Mouse (Mus musculus) midbrain, embryonic 11.5 days (tissue): ENCODE measurements around the gene Phf21a. TPM values are rescaled to one million over a fixed set of nuclear protein-coding genes. Genes with fewer than 3 reads are reported as not detected.
"Not testable (repeated sequence)": the region's sequence is repeated elsewhere in the genome, so short reads cannot be mapped to it uniquely, and the experiment has no call there.

ENCODE experiments used
- ATAC-seq: fragments of 200-750 bp; cut with Nextera tagmentation; 2 replicates; pipeline ENCODE4 v1.8.0; 2017; ENCODE audit warnings: moderate TSS enrichment, moderate library complexity; ENCODE audit not compliant: low FRiP score
- DNase-seq: peaks from one replicate; pipeline ENCODE4 v3.0.0; 2015; ENCODE audit warnings: low spot score; ENCODE audit errors: missing footprints
- H3K27ac ChIP-seq: fragments of 300-500 bp; sonication (generic); 2 replicates; pipeline ENCODE4 v1.5.1; 2014; ENCODE audit warnings: low read depth, low read length
- H3K27me3 ChIP-seq: fragments of 300-500 bp; sonication (generic); 2 replicates; pipeline ENCODE4 v1.6.1; 2014; ENCODE audit warnings: mild to moderate bottlenecking, low read length, moderate library complexity, mixed read lengths; ENCODE audit not compliant: control insufficient read depth, insufficient read depth
- H3K36me3 ChIP-seq: fragments of 300-500 bp; sonication (generic); 2 replicates; pipeline ENCODE4 v1.6.1; 2014; ENCODE audit warnings: mild to moderate bottlenecking, low read length, moderate library complexity, mixed read lengths; ENCODE audit not compliant: control insufficient read depth, insufficient read depth
- H3K4me1 ChIP-seq: fragments of 300-500 bp; sonication (generic); 2 replicates; pipeline ENCODE4 v1.6.1; 2014; ENCODE audit warnings: low read length; ENCODE audit not compliant: control insufficient read depth, insufficient read depth
- H3K4me2 ChIP-seq: fragments of 300-500 bp; sonication (generic); 2 replicates; pipeline ENCODE4 v1.6.1; 2014; ENCODE audit warnings: mild to moderate bottlenecking, moderate library complexity
- H3K4me3 ChIP-seq: fragments of 300-500 bp; sonication (generic); 2 replicates; pipeline ENCODE4 v1.5.1; 2014; ENCODE audit warnings: low read depth, low read length
- H3K9ac ChIP-seq: fragments of 300-500 bp; sonication (generic); 2 replicates; pipeline ENCODE4 v1.6.1; 2014; ENCODE audit warnings: low read length
- H3K9me3 ChIP-seq: fragments of 300-500 bp; sonication (generic); 2 replicates; pipeline ENCODE4 v1.6.1; 2016; ENCODE audit warnings: low read length; ENCODE audit not compliant: control insufficient read depth
- WGBS: fragments of 180-500 bp; shearing (Covaris S2); extraction: QIAGEN DNeasy Blood & Tissue Kit; methylation state at CpG from one replicate; pipeline ENCODE4 v1.1.7; 2014; 5-methylcytosine and 5-hydroxymethylcytosine counted together
- polyA plus RNA-seq: library from polyadenylated mRNA; unstranded; fragments of >200 nt; fragmentation: Nextera tagmentation; extraction: Ambion mirVana; gene quantifications from 2 replicates; pipeline ENCODE4 v1.2.1, GENCODE M21; 2014

Gene Phf21a
- polyA plus RNA-seq, 1 experiment from 2014 or later: 34.4 TPM

GRCm38 (mm10) chr2:92391703-92392317 lies 298.9 kb downstream of the Phf21a start:
- Histone ChIP-seq H3K9me3 (no peaks in the 10 kb centered on the region), H3K27me3 (no peaks in the 10 kb centered on the region), H3K4me3 (peak overlapping the region; percentile 29), H3K4me2 (peak overlapping the region; percentile 46), H3K9ac (peak overlapping the region; percentile 61), H3K36me3 (peaks cover 6% of the 10 kb centered on the region), H3K27ac (peak overlapping the region; percentile 83), H3K4me1 (peaks cover 50% of the 10 kb centered on the region)
- DNase-seq: peak; percentile 88
- WGBS: 22% methylated on average over 11 of the region's 11 CpGs
- ATAC-seq: peak; percentile 1; the same call in 1 of the 2 replicates

DNA sequence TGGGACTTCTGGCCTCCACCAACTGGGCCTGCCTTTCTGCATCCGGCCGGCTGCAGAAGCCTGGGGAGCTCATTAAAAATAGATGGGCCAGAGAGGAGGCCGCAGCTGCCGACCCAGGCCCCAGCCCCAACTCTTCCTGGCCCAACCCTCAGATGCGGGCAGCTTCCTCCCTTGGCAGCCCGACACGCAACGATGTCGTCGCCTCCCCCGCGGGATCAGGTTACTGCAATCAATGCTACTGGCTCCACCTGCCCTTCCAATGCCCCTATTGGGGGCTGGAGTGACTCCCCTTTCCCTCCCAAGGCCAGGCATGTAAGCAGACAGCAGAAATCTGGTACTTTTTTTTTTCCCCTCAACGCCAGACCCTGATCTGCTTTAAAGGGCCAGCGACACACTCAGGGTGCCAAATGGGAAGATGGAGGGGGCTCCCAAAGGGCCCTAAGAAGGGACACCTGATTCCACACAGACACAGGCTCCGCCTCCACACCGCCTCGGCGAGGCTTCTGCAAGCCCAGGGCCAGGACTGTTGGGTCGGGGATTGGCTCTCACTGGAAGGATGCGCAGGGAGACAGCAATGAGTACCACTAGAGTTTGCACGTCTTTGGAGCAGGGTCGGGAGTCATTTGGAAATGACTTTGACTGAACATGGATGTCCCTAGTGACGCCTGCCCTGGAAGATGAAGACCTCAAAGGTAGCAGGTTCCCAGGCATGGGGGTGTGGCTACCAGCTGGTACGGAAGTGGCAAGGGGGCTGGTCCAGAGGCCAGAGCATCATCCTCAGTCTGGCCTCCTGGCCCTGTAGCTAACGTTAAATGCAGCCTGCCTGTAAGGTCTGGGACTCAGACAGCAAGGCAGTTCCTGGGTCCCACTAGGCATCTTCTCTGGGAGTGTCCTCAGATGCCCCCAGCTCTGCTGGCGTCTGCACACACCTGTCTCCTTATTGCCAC lies 299.7 kb downstream of the Phf21a start:
- peak overlapping the region; percentile 46 for H3K4me2 ChIP-seq
- H3K4me1 ChIP-seq: peaks cover 53% of the 10 kb centered on the region

DNA sequence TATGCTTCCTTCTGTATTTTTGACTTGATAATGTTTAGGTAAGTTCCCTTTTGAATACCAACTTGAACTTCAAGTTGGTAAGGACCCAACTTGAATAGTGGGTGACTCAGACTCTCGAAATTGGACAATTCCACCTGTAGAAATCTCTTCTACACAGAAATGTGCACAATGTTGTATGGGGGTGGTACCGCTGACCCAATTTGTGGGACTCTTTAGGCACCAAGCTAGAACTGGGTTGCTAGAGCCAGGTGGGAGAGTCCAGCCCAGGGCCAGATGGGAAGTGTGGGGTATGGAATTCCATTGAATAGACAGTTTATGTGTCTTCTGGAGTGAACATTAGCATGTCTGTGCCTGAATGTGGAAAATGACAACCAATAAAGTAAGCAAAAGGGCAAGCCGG lies 302.6 kb downstream of the Phf21a start:
- 93% methylated on average over 3 of the region's 3 CpGs for WGBS
- H3K27me3 ChIP-seq: no peaks in the 10 kb centered on the region
- no peak overlapping the region for H3K27ac ChIP-seq
- no peak overlapping the region for H3K4me3 ChIP-seq
- no peak overlapping the region for H3K9ac ChIP-seq
- DNase-seq (no peak), ATAC-seq (no peak)
- peaks cover 44% of the 10 kb centered on the region for H3K4me1 ChIP-seq
- no peaks in the 10 kb centered on the region for H3K36me3 ChIP-seq
- no peak overlapping the region for H3K4me2 ChIP-seq
- no peaks in the 10 kb centered on the region for H3K9me3 ChIP-seq

More for the DNA sequence above, 299.7 kb downstream of the Phf21a start:
- no peaks in the 10 kb centered on the region for H3K27me3 ChIP-seq
- no peaks in the 10 kb centered on the region; the same call in 1 of the 2 replicates for H3K36me3 ChIP-seq
- H3K4me3 ChIP-seq: peak overlapping the region; percentile 29
- no peaks in the 10 kb centered on the region for H3K9me3 ChIP-seq
- ATAC-seq: 0 out of 2 replicates have a peak, but pooled peaks have one; percentile 0
- peak overlapping the region; percentile 83 for H3K27ac ChIP-seq
- peak overlapping the region; percentile 61 for H3K9ac ChIP-seq
- peak; percentile 91 for DNase-seq
- 4% methylated on average over 26 of the region's 26 CpGs for WGBS

- H3K27me3 ChIP-seq: no peaks in the 10 kb centered on the region
- no peak overlapping the region for H3K4me3 ChIP-seq
- no peak overlapping the region for H3K9ac ChIP-seq
- ATAC-seq (no peak), DNase-seq (no peak)
- 81% methylated on average over 1 of the region's 1 CpGs for WGBS
- H3K4me1 ChIP-seq: peaks cover 29% of the 10 kb centered on the region
- no peak overlapping the region for H3K27ac ChIP-seq
- no peaks in the 10 kb centered on the region for H3K9me3 ChIP-seq
- H3K4me2 ChIP-seq: 0 out of 2 replicates have a peak overlapping the region, but pooled peaks have one; percentile 3
- no peaks in the 10 kb centered on the region for H3K36me3 ChIP-seq
These were observed 304.5 kb downstream of the Phf21a start for GRCm38 (mm10) chr2:92397436-92397835.

GRCm38 (mm10) chr2:92399877-92400276 lies 307.0 kb downstream of the Phf21a start:
- H3K9ac ChIP-seq, H3K9me3 ChIP-seq, H3K36me3 ChIP-seq, DNase-seq, H3K27me3 ChIP-seq, ATAC-seq, H3K27ac ChIP-seq: not testable (repeated sequence)
- Histone ChIP-seq H3K4me1 (peaks cover 19% of the 10 kb centered on the region), H3K4me2 (peak overlapping the region; percentile 97), H3K4me3 (0 out of 2 replicates have a peak overlapping the region, but pooled peaks have one; percentile 75)
- 62% methylated on average over 4 of the region's 4 CpGs for WGBS

DNA sequence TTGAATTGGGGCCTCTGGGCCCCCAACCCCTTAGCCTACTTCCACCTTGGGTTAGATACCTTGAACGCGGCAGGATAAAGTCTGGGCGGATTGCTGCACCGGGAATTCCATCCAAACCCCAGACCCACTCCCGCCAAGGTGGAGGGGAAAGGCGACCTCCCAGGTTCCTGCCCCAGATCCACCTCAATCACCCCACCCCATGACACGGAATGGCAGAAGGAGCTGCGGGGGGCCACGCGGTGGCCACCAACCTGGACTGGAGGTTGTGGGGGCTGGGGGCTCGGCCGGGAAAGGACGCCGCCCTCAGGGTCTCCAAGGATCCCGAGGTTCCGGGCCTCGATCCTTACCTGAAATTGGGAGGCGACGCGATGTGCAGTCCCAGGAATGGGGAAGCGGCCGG lies 307.8 kb downstream of the Phf21a start:
- no peaks in the 10 kb centered on the region for H3K36me3 ChIP-seq
- peak overlapping the region; percentile 75 for H3K4me3 ChIP-seq
- H3K9me3 ChIP-seq: no peaks in the 10 kb centered on the region
- peak; percentile 17 for ATAC-seq
- H3K27me3 ChIP-seq: no peaks in the 10 kb centered on the region
- peaks cover 21% of the 10 kb centered on the region for H3K4me1 ChIP-seq
- WGBS: 2% methylated on average over 22 of the region's 22 CpGs
- H3K27ac ChIP-seq: no peak overlapping the region
- H3K4me2 ChIP-seq: peak overlapping the region; percentile 97
- peak; percentile 89 for DNase-seq
- peak overlapping the region; percentile 93 for H3K9ac ChIP-seq

DNA sequence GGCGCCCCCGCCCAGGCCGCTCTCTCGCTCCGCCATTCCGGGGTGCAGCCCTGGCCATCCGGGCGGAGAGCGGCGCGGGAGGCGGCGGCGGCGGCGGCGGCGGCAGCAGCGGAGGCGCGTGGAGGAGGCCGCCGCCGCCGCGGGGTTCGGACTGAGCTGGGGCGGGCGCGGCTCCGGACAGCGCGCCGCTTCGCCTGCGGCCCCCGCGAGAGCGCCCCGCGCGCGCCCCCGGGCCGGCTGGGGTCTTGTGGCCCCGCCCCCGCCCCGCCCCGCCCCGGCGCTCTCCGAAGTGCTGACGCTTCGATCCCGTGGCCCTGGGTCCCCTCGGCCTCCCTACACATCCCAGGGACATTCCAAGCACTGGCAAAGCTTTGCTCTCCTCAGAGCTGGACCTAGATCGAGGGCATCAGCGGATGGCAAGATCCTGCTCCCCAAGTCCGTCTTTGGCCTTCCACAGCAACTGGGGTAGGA lies 308.2 kb downstream of the Phf21a start, which contains the start of gene Mapk8ip1:
Mapk8ip1 (minus strand) TSS at position 173 of the 471 bp plus-strand sequence.
- Histone ChIP-seq H3K4me2 (peak within 1 kb of the TSS; percentile 97), H3K9me3 (no peaks in the 10 kb centered on the region), H3K9ac (peak within 1 kb of the TSS; percentile 93), H3K4me3 (peak within 1 kb of the TSS; percentile 75), H3K27me3 (no peaks in the 10 kb centered on the region), H3K36me3 (no peaks in the 10 kb centered on the region), H3K27ac (no peak within 1 kb of the TSS; the same call in 1 of the 2 replicates), H3K4me1 (peaks cover 22% of the 10 kb centered on the region)
- peak; percentile 72 for ATAC-seq
- DNase-seq: peak; percentile 94
- WGBS: 1% methylated on average over 34 of the region's 59 CpGs

GRCm38 (mm10) chr2:92402591-92403326 lies 309.8 kb downstream of the Phf21a start:
- Histone ChIP-seq H3K4me3 (no peak overlapping the region), H3K4me1 (peaks cover 17% of the 10 kb centered on the region; the same call in 1 of the 2 replicates), H3K27ac (no peak overlapping the region), H3K9ac (no peak overlapping the region), H3K4me2 (no peak overlapping the region), H3K27me3 (no peaks in the 10 kb centered on the region), H3K36me3 (no peaks in the 10 kb centered on the region), H3K9me3 (no peaks in the 10 kb centered on the region)
- DNase-seq (no peak), ATAC-seq (no peak)
- WGBS: 79% methylated on average over 4 of the region's 4 CpGs
